Mouse (Mus musculus): ENCODE measurements around the gene Avpr1b. TPM values are rescaled to one million over a fixed set of nuclear protein-coding genes. Genes with fewer than 3 reads are reported as not detected.
A peak's percentile ranks its signal among the peaks of the same experiment; 100 is the strongest.
"Not testable (repeated sequence)": the region's sequence is repeated elsewhere in the genome, so short reads cannot be mapped to it uniquely, and the experiment has no call there.

Gene Avpr1b
- not detected in 2 replicates for polyA plus RNA-seq (2014; fragmentation: Nextera tagmentation; extraction: Ambion mirVana)

DNA sequence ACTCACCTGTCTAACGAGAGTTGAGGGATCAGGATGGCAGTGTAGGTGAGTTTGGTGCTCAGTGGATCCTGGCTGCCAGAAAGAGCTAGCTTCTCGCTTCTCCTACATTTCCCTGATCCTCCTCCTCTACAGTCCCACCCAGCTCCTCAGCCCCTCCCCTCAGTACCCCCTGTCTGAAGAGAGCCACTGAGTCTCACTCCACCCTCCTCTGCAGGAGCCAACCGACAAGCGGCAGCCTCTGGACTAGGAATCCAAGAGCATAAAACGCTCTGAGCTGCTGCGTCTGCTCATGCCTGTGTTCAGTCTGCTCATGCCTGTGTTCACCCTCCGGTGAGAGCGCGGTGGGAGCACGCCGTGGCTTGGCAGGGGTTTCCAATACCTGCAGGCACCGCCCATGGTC, at the start of gene Avpr1b:
Gene Avpr1b (plus strand): TSS at position 335 of the 400 bp plus-strand sequence.
- H3K9me3 ChIP-seq (ENCODE audit: control insufficient read depth, low read length), result no peaks in the 10 kb centered on the region
- H3K4me1 ChIP-seq (ENCODE audit: control insufficient read depth, insufficient read depth, low read length), result no peaks in the 10 kb centered on the region
- no peak within 1 kb of the TSS for H3K27ac ChIP-seq (ENCODE audit: low read depth, low read length)
- H3K4me2 ChIP-seq (replicated peaks; ENCODE audit: low read depth, low read length), result 0 out of 2 replicates have a peak within 1 kb of the TSS, but pooled peaks have one; percentile 13
- peaks cover 9% of the 10 kb centered on the region; the same call in 1 of the 2 replicates for H3K27me3 ChIP-seq (ENCODE audit: control insufficient read depth, insufficient read depth, low read length)
- WGBS, result 13% methylated on average over 12 of the region's 12 CpGs
- no peak within 1 kb of the TSS for H3K4me3 ChIP-seq (ENCODE audit: low read length)
- ATAC-seq (ENCODE audit: low FRiP score, low TSS enrichment), result no peak
- H3K9ac ChIP-seq (ENCODE audit: low read depth, low read length), result no peak within 1 kb of the TSS
- H3K36me3 ChIP-seq (ENCODE audit: control insufficient read depth, insufficient read depth, low read length), result no peaks in the 10 kb centered on the region

GRCm38 (mm10) chr1:131551956-131552355, 47.1 kb upstream of the Avpr1b start:
- Histone ChIP-seq H3K27me3 (ENCODE audit: control insufficient read depth, insufficient read depth, low read length) (no peaks in the 10 kb centered on the region), H3K27ac (ENCODE audit: low read depth, low read length) (no peak overlapping the region), H3K4me3 (ENCODE audit: low read length) (no peak overlapping the region), H3K4me2 (replicated peaks; ENCODE audit: low read depth, low read length) (no peak overlapping the region), H3K4me1 (ENCODE audit: control insufficient read depth, insufficient read depth, low read length) (no peaks in the 10 kb centered on the region), H3K9ac (ENCODE audit: low read depth, low read length) (no peak overlapping the region), H3K36me3 (ENCODE audit: control insufficient read depth, insufficient read depth, low read length) (no peaks in the 10 kb centered on the region), H3K9me3 (ENCODE audit: control insufficient read depth, low read length) (no peaks in the 10 kb centered on the region)
- 94% methylated on average over 2 of the region's 2 CpGs for WGBS
- ATAC-seq (ENCODE audit: low FRiP score, low TSS enrichment), result no peak

- no peak for ATAC-seq (ENCODE audit: low FRiP score, low TSS enrichment)
- H3K9me3 ChIP-seq (ENCODE audit: control insufficient read depth, low read length), result no peaks in the 10 kb centered on the region
- H3K4me1 ChIP-seq (ENCODE audit: control insufficient read depth, insufficient read depth, low read length), result no peaks in the 10 kb centered on the region
- H3K4me2 ChIP-seq (replicated peaks; ENCODE audit: low read depth, low read length), result no peak overlapping the region
- H3K27ac ChIP-seq (ENCODE audit: low read depth, low read length), result no peak overlapping the region
- no peaks in the 10 kb centered on the region for H3K36me3 ChIP-seq (ENCODE audit: control insufficient read depth, insufficient read depth, low read length)
- H3K27me3 ChIP-seq (ENCODE audit: control insufficient read depth, insufficient read depth, low read length), result no peaks in the 10 kb centered on the region
- H3K4me3 ChIP-seq (ENCODE audit: low read length), result no peak overlapping the region
- no peak overlapping the region for H3K9ac ChIP-seq (ENCODE audit: low read depth, low read length)
Measured at GRCm38 (mm10) chr1:131553428-131553827, 45.6 kb upstream of the Avpr1b start.

GRCm38 (mm10) chr1:131555042-131555812, 43.8 kb upstream of the Avpr1b start:
- ATAC-seq (ENCODE audit: low FRiP score, low TSS enrichment), result peak; percentile 92
- WGBS, result 11% methylated on average over 13 of the region's 13 CpGs
- H3K27ac ChIP-seq (ENCODE audit: low read depth, low read length), result no peak overlapping the region
- peak overlapping the region; percentile 38; the same call in 1 of the 2 replicates for H3K9ac ChIP-seq (ENCODE audit: low read depth, low read length)
- H3K9me3 ChIP-seq (ENCODE audit: control insufficient read depth, low read length), result no peaks in the 10 kb centered on the region
- H3K36me3 ChIP-seq (ENCODE audit: control insufficient read depth, insufficient read depth, low read length), result no peaks in the 10 kb centered on the region
- no peaks in the 10 kb centered on the region for H3K27me3 ChIP-seq (ENCODE audit: control insufficient read depth, insufficient read depth, low read length)
- H3K4me2 ChIP-seq (replicated peaks; ENCODE audit: low read depth, low read length), result peak overlapping the region; percentile 15; the same call in 1 of the 2 replicates
- no peaks in the 10 kb centered on the region for H3K4me1 ChIP-seq (ENCODE audit: control insufficient read depth, insufficient read depth, low read length)
- H3K4me3 ChIP-seq (ENCODE audit: low read length), result no peak overlapping the region

- no peak overlapping the region for H3K4me3 ChIP-seq (ENCODE audit: low read length)
- no peaks in the 10 kb centered on the region for H3K4me1 ChIP-seq (ENCODE audit: control insufficient read depth, insufficient read depth, low read length)
- no peaks in the 10 kb centered on the region for H3K27me3 ChIP-seq (ENCODE audit: control insufficient read depth, insufficient read depth, low read length)
- H3K27ac ChIP-seq (ENCODE audit: low read depth, low read length), result no peak overlapping the region
- no peak for ATAC-seq (ENCODE audit: low FRiP score, low TSS enrichment)
- no peak overlapping the region for H3K4me2 ChIP-seq (replicated peaks; ENCODE audit: low read depth, low read length)
- no peaks in the 10 kb centered on the region for H3K36me3 ChIP-seq (ENCODE audit: control insufficient read depth, insufficient read depth, low read length)
- no peak overlapping the region for H3K9ac ChIP-seq (ENCODE audit: low read depth, low read length)
- H3K9me3 ChIP-seq (ENCODE audit: control insufficient read depth, low read length), result no peaks in the 10 kb centered on the region
Measured at GRCm38 (mm10) chr1:131560500-131560899, 38.5 kb upstream of the Avpr1b start.

DNA sequence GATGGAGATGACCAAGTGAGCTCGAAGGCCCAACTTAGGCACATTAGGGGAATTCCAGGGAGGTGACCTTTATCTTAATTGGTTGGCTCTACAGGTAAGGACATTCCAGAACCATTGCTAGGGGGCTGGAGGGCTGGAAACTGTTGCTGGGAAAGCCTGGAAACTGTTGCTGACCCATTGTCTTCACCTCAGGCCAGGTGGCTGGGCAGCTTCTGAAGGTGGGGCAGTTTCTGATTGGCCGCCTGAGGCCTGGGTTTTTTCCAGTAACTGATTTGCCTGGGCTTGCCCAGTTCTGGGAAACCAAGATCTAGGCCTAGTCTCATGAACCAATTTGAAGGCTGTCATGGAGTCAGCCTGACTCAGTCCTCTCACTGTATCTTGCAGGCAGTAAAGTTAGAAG, 37.0 kb upstream of the Avpr1b start:
- whole genome bisulfite sequencing, result 98% methylated on average over 2 of the region's 2 CpGs
- H3K36me3 ChIP-seq (ENCODE audit: control insufficient read depth, insufficient read depth, low read length), result no peaks in the 10 kb centered on the region
- ATAC-seq (ENCODE audit: low FRiP score, low TSS enrichment), result no peak
- no peak overlapping the region for H3K27ac ChIP-seq (ENCODE audit: low read depth, low read length)
- H3K9me3 ChIP-seq (ENCODE audit: control insufficient read depth, low read length), result no peaks in the 10 kb centered on the region
- no peaks in the 10 kb centered on the region for H3K4me1 ChIP-seq (ENCODE audit: control insufficient read depth, insufficient read depth, low read length)
- no peak overlapping the region for H3K9ac ChIP-seq (ENCODE audit: low read depth, low read length)
- H3K4me2 ChIP-seq (replicated peaks; ENCODE audit: low read depth, low read length), result no peak overlapping the region
- H3K27me3 ChIP-seq (ENCODE audit: control insufficient read depth, insufficient read depth, low read length), result no peaks in the 10 kb centered on the region
- H3K4me3 ChIP-seq (ENCODE audit: low read length), result no peak overlapping the region

- H3K9me3 ChIP-seq (ENCODE audit: control insufficient read depth, low read length); H3K27me3 ChIP-seq (ENCODE audit: control insufficient read depth, insufficient read depth, low read length); ATAC-seq (ENCODE audit: low FRiP score, low TSS enrichment); H3K4me1 ChIP-seq (ENCODE audit: control insufficient read depth, insufficient read depth, low read length); H3K9ac ChIP-seq (ENCODE audit: low read depth, low read length); H3K4me2 ChIP-seq (replicated peaks; ENCODE audit: low read depth, low read length); H3K4me3 ChIP-seq (ENCODE audit: low read length); H3K27ac ChIP-seq (ENCODE audit: low read depth, low read length); H3K36me3 ChIP-seq (ENCODE audit: control insufficient read depth, insufficient read depth, low read length): not testable (repeated sequence)
- WGBS, result 58% methylated on average over 11 of the region's 11 CpGs
Measured at GRCm38 (mm10) chr1:131566056-131566455, 33.0 kb upstream of the Avpr1b start.

GRCm38 (mm10) chr1:131569721-131570120, 29.3 kb upstream of the Avpr1b start:
- no peak for ATAC-seq (ENCODE audit: low FRiP score, low TSS enrichment)
- 86% methylated on average over 6 of the region's 6 CpGs for WGBS

GRCm38 (mm10) chr1:131570391-131570790, 28.6 kb upstream of the Avpr1b start:
- no peak for ATAC-seq (ENCODE audit: low FRiP score, low TSS enrichment)

More at GRCm38 (mm10) chr1:131569721-131570120, 29.3 kb upstream of the Avpr1b start:
- no peak overlapping the region for H3K4me2 ChIP-seq (replicated peaks; ENCODE audit: low read depth, low read length)
- no peak overlapping the region for H3K4me3 ChIP-seq (ENCODE audit: low read length)
- no peaks in the 10 kb centered on the region for H3K27me3 ChIP-seq (ENCODE audit: control insufficient read depth, insufficient read depth, low read length)
- no peak overlapping the region for H3K9ac ChIP-seq (ENCODE audit: low read depth, low read length)
- H3K4me1 ChIP-seq (ENCODE audit: control insufficient read depth, insufficient read depth, low read length), result no peaks in the 10 kb centered on the region
- H3K36me3 ChIP-seq (ENCODE audit: control insufficient read depth, insufficient read depth, low read length), result no peaks in the 10 kb centered on the region
- no peaks in the 10 kb centered on the region for H3K9me3 ChIP-seq (ENCODE audit: control insufficient read depth, low read length)
- no peak overlapping the region for H3K27ac ChIP-seq (ENCODE audit: low read depth, low read length)

More at GRCm38 (mm10) chr1:131570391-131570790, 28.6 kb upstream of the Avpr1b start:
- Histone ChIP-seq H3K9me3 (ENCODE audit: control insufficient read depth, low read length) (no peaks in the 10 kb centered on the region), H3K36me3 (ENCODE audit: control insufficient read depth, insufficient read depth, low read length) (no peaks in the 10 kb centered on the region), H3K4me3 (ENCODE audit: low read length) (no peak overlapping the region), H3K27me3 (ENCODE audit: control insufficient read depth, insufficient read depth, low read length) (no peaks in the 10 kb centered on the region), H3K9ac (ENCODE audit: low read depth, low read length) (no peak overlapping the region), H3K4me2 (replicated peaks; ENCODE audit: low read depth, low read length) (no peak overlapping the region), H3K27ac (ENCODE audit: low read depth, low read length) (no peak overlapping the region), H3K4me1 (ENCODE audit: control insufficient read depth, insufficient read depth, low read length) (no peaks in the 10 kb centered on the region)
- WGBS, result 89% methylated on average over 4 of the region's 4 CpGs
